Mouse (Mus musculus) midbrain, embryonic 13.5 days (tissue): Measurements from ENCODE around the gene Ptpn13. TPM values are rescaled to one million over a fixed set of nuclear protein-coding genes. Genes with fewer than 3 reads are reported as not detected.

Source experiments
- ATAC-seq: fragments of 200-750 bp; cut with Nextera tagmentation; 2 replicates; pipeline ENCODE4 v1.8.0; 2017; ENCODE audit warnings: mild to moderate bottlenecking, moderate TSS enrichment, moderate library complexity
- H3K27ac ChIP-seq: fragments of 300-500 bp; sonication (generic); 2 replicates; pipeline ENCODE4 v1.5.1; 2015; ENCODE audit warnings: inconsistent platforms, mild to moderate bottlenecking, moderate library complexity
- H3K27me3 ChIP-seq: fragments of 300-500 bp; sonication (generic); 2 replicates; pipeline ENCODE4 v1.6.1; 2015; ENCODE audit warnings: mild to moderate bottlenecking, inconsistent platforms
- H3K36me3 ChIP-seq: fragments of 300-500 bp; sonication (generic); 2 replicates; pipeline ENCODE4 v1.6.1; 2015; ENCODE audit warnings: mild to moderate bottlenecking, inconsistent platforms
- H3K4me1 ChIP-seq: fragments of 300-500 bp; sonication (generic); replicated peaks from 2 replicates; pipeline ENCODE4 v1.6.1; 2015; ENCODE audit warnings: inconsistent platforms
- H3K4me2 ChIP-seq: fragments of 300-500 bp; sonication (generic); replicated peaks from 2 replicates; pipeline ENCODE4 v1.6.1; 2015; ENCODE audit warnings: moderate library complexity, mild to moderate bottlenecking, inconsistent platforms
- H3K4me3 ChIP-seq: fragments of 300-500 bp; sonication (generic); replicated peaks from 2 replicates; pipeline ENCODE4 v1.5.1; 2015; ENCODE audit warnings: mild to moderate bottlenecking, inconsistent platforms
- H3K9ac ChIP-seq: fragments of 300-500 bp; sonication (generic); replicated peaks from 2 replicates; pipeline ENCODE4 v1.6.1; 2015; ENCODE audit warnings: mild to moderate bottlenecking, inconsistent platforms
- H3K9me3 ChIP-seq: fragments of 300-500 bp; sonication (generic); 2 replicates; pipeline ENCODE4 v1.6.1; 2016; ENCODE audit warnings: mild to moderate bottlenecking, inconsistent platforms
- WGBS: fragments of 180-500 bp; shearing (Covaris S2); methylation state at CpG from one replicate; pipeline ENCODE4 v1.1.7; 2015; 5-methylcytosine and 5-hydroxymethylcytosine counted together
- polyA plus RNA-seq: library from polyadenylated mRNA; unstranded; fragments of >200 nt; fragmentation: Nextera tagmentation; extraction: Ambion mirVana; gene quantifications from 2 replicates; pipeline ENCODE4 v1.2.1, GENCODE M21; 2015

The Ptpn13 gene
- polyA plus RNA-seq, 1 experiment from 2014 or later = 8.7 TPM

- no peak overlapping the region for H3K4me2 ChIP-seq
- no peak overlapping the region for H3K9ac ChIP-seq
- H3K27me3 ChIP-seq = no peaks in the 10 kb centered on the region
- no peak for ATAC-seq
- 86% methylated on average over 7 of the region's 7 CpGs for WGBS
- H3K36me3 ChIP-seq = no peaks in the 10 kb centered on the region
- H3K27ac ChIP-seq = no peak overlapping the region
- H3K4me1 ChIP-seq = peaks cover 39% of the 10 kb centered on the region
- H3K9me3 ChIP-seq = no peaks in the 10 kb centered on the region
- no peak overlapping the region for H3K4me3 ChIP-seq
These were observed 20.4 kb downstream of the Ptpn13 start for GRCm38 (mm10) chr5:103445383-103445782.

GRCm38 (mm10) chr5:103447806-103448416, 22.9 kb downstream of the Ptpn13 start:
- Histone ChIP-seq H3K4me1 (peaks cover 26% of the 10 kb centered on the region), H3K27ac (peak overlapping the region; percentile 78), H3K9ac (peak overlapping the region; percentile 21), H3K4me2 (peak overlapping the region; percentile 44), H3K9me3 (no peaks in the 10 kb centered on the region), H3K27me3 (no peaks in the 10 kb centered on the region), H3K36me3 (0 out of 2 replicates have a peak, but pooled peaks cover 3% of the 10 kb centered on the region), H3K4me3 (peak overlapping the region; percentile 20)
- WGBS = 24% methylated on average over 17 of the region's 17 CpGs
- peak; percentile 87 for ATAC-seq

DNA sequence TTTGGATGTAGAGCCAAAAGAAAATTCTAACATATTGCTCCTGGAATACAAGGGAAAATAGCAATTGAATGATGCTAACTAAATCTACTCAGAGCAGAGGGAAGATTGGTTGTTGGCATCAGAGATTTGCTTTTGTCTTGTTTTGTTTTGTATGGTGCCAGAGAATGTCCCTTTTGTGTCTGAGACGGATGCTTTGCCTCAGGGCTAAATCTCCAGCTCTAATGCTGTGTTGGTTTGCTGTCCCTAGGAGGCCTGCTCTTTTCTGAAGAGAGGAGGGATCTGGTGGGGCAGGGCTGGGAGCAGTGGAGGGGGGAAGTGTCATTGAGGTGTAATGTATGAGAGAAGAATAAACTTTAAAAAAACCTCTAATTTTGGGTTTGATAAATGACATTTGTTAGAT, 23.5 kb downstream of the Ptpn13 start:
- Histone ChIP-seq H3K4me2 (peak overlapping the region; percentile 44), H3K4me3 (peak overlapping the region; percentile 20), H3K27me3 (no peaks in the 10 kb centered on the region), H3K27ac (peak overlapping the region; percentile 78), H3K36me3 (0 out of 2 replicates have a peak, but pooled peaks cover 3% of the 10 kb centered on the region), H3K9ac (peak overlapping the region; percentile 21), H3K9me3 (no peaks in the 10 kb centered on the region), H3K4me1 (peaks cover 26% of the 10 kb centered on the region)
- peak; percentile 86 for ATAC-seq
- 0% methylated on average over 1 of the region's 1 CpGs for WGBS

- Histone ChIP-seq H3K36me3 (0 out of 2 replicates have a peak, but pooled peaks cover 3% of the 10 kb centered on the region), H3K9ac (no peak overlapping the region), H3K4me2 (no peak overlapping the region), H3K4me3 (no peak overlapping the region), H3K9me3 (no peaks in the 10 kb centered on the region), H3K27me3 (no peaks in the 10 kb centered on the region), H3K4me1 (peaks cover 26% of the 10 kb centered on the region), H3K27ac (no peak overlapping the region)
- no peak for ATAC-seq
- WGBS = 90% methylated on average over 1 of the region's 1 CpGs
These were observed 25.7 kb downstream of the Ptpn13 start for GRCm38 (mm10) chr5:103450663-103451062.

- Histone ChIP-seq H3K9me3 (no peaks in the 10 kb centered on the region), H3K36me3 (0 out of 2 replicates have a peak, but pooled peaks cover 3% of the 10 kb centered on the region), H3K9ac (no peak overlapping the region), H3K4me2 (no peak overlapping the region), H3K27me3 (no peaks in the 10 kb centered on the region), H3K4me1 (peaks cover 14% of the 10 kb centered on the region), H3K27ac (no peak overlapping the region), H3K4me3 (no peak overlapping the region)
- ATAC-seq = no peak
- 72% methylated on average over 14 of the region's 14 CpGs for WGBS
These were observed 28.6 kb downstream of the Ptpn13 start for GRCm38 (mm10) chr5:103453361-103454140.

DNA sequence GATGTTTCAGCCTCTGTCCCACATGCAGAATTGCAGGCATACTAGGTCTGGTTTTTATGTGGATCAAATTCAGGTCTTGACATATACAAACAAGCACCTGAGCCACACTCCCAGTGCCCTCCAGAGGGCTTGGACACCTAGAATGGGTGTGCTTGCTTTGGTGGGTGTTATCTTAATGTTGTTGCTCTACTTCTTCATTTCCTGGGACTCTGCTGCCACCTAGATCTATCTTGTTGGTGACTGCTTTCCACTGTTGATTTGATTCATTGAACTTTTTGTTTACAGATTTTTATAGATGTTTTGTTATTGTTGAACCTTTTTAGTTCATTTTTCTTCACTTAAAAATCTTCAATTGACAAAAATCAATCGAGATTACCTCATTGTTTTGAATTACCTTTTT, 31.8 kb downstream of the Ptpn13 start:
- Histone ChIP-seq H3K4me2 (no peak overlapping the region), H3K9ac (no peak overlapping the region), H3K36me3 (no peaks in the 10 kb centered on the region), H3K9me3 (no peaks in the 10 kb centered on the region), H3K27me3 (no peaks in the 10 kb centered on the region), H3K27ac (no peak overlapping the region), H3K4me1 (peaks cover 7% of the 10 kb centered on the region; the same call in 1 of the 2 replicates), H3K4me3 (no peak overlapping the region)
- no peak for ATAC-seq
- WGBS = 90% methylated on average over 1 of the region's 1 CpGs

- 36% methylated on average over 8 of the region's 8 CpGs for WGBS
These were observed 33.4 kb downstream of the Ptpn13 start for GRCm38 (mm10) chr5:103458411-103458810.

GRCm38 (mm10) chr5:103458959-103459675, 34.1 kb downstream of the Ptpn13 start:
- Histone ChIP-seq H3K9ac (no peak overlapping the region), H3K4me2 (no peak overlapping the region), H3K27me3 (no peaks in the 10 kb centered on the region), H3K4me3 (no peak overlapping the region), H3K4me1 (peaks cover 7% of the 10 kb centered on the region; the same call in 1 of the 2 replicates), H3K9me3 (no peaks in the 10 kb centered on the region), H3K27ac (no peak overlapping the region), H3K36me3 (no peaks in the 10 kb centered on the region)
- 88% methylated on average over 8 of the region's 8 CpGs for WGBS
- no peak for ATAC-seq

More at GRCm38 (mm10) chr5:103458411-103458810, 33.4 kb downstream of the Ptpn13 start:
- no peak overlapping the region for H3K4me3 ChIP-seq
- H3K4me2 ChIP-seq = no peak overlapping the region
- H3K9ac ChIP-seq = no peak overlapping the region
- no peaks in the 10 kb centered on the region for H3K36me3 ChIP-seq
- no peak for ATAC-seq
- H3K27me3 ChIP-seq = no peaks in the 10 kb centered on the region
- H3K4me1 ChIP-seq = peaks cover 7% of the 10 kb centered on the region; the same call in 1 of the 2 replicates
- H3K27ac ChIP-seq = no peak overlapping the region
- no peaks in the 10 kb centered on the region for H3K9me3 ChIP-seq

- Histone ChIP-seq H3K9me3 (no peaks in the 10 kb centered on the region), H3K4me2 (no peak overlapping the region), H3K4me3 (no peak overlapping the region), H3K27ac (no peak overlapping the region), H3K36me3 (no peaks in the 10 kb centered on the region), H3K27me3 (no peaks in the 10 kb centered on the region), H3K9ac (no peak overlapping the region), H3K4me1 (peaks cover 7% of the 10 kb centered on the region; the same call in 1 of the 2 replicates)
- 91% methylated on average over 6 of the region's 6 CpGs for WGBS
- ATAC-seq = no peak
These were observed 35.9 kb downstream of the Ptpn13 start for GRCm38 (mm10) chr5:103460903-103461302.

DNA sequence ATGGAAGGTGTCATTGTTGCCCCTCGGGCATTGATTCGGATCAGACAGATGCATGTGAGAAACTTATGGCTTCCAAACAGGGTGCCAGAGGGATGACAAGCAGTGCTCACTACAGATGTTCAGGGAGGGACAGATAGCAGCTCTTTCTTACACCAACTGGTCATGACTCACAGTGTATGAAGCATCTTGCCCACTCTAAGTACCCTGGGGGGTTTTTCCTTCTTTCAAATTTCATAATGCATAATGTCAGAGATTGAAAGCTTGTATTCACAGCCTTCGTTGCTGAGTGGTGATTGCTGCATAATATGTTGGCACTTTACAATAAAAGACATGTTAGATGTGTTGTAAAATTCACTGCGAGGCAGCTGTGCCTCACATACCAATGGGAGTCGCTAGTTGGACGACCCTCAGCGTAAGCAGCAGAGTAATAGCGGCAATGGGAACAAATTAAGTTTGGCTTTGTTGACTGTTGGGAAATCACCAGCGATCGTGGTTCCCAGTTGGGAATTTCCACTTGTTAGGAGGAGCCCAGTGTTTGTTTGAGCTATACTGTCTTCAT, 38.7 kb downstream of the Ptpn13 start:
- Histone ChIP-seq H3K4me3 (no peak overlapping the region), H3K27me3 (no peaks in the 10 kb centered on the region), H3K9ac (no peak overlapping the region), H3K4me2 (no peak overlapping the region), H3K36me3 (no peaks in the 10 kb centered on the region), H3K27ac (no peak overlapping the region), H3K9me3 (no peaks in the 10 kb centered on the region), H3K4me1 (peaks cover 1% of the 10 kb centered on the region; the same call in 1 of the 2 replicates)
- 83% methylated on average over 10 of the region's 10 CpGs for WGBS
- ATAC-seq = no peak

DNA sequence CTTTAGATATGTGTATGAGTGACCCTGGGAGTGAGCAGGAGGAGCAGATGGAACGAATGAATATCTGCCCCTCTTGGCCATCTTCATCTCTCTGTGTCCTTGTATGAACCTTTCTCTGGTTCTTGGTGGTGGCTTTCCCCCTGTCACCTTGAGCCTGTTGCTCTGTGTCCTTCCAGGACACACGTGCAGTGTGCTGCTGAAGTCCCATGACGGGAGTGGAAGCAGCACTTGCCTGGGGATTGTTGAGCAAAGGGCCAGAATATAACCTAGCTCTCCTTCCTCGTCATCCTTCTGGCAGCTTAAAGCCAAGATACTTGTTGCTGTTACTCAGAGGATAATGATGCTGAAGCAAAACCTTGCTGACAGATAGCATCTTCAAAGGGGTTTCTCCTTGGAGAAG, 39.3 kb downstream of the Ptpn13 start:
- no peaks in the 10 kb centered on the region for H3K36me3 ChIP-seq
- no peaks in the 10 kb centered on the region for H3K27me3 ChIP-seq
- no peaks in the 10 kb centered on the region for H3K9me3 ChIP-seq
- no peak for ATAC-seq
- H3K4me3 ChIP-seq = no peak overlapping the region
- no peak overlapping the region for H3K4me2 ChIP-seq
- H3K27ac ChIP-seq = no peak overlapping the region
- no peaks in the 10 kb centered on the region; the same call in 1 of the 2 replicates for H3K4me1 ChIP-seq
- no peak overlapping the region for H3K9ac ChIP-seq
- WGBS = 88% methylated on average over 4 of the region's 4 CpGs
